Mouse (Mus musculus) testis, postnatal 14 days (tissue): ENCODE measurements at regions not wholly inside any gene's neighbourhood (a gene's known extent, or its start where the extent isn't known, plus 50 kb on each side); places are given as distances from the start of the nearest gene placed in this dataset.

Experiments used
- DNase-seq: peaks from one replicate; pipeline ENCODE4 v3.0.0; 2021; ENCODE audit warnings: low spot score

- no peak for DNase-seq
Observed at GRCm38 (mm10) chr14:58967975-58968374, 174.7 kb downstream of the 1700129C05Rik start.

GRCm38 (mm10) chr14:58967163-58967562, 175.5 kb downstream of the 1700129C05Rik start:
- DNase-seq = no peak

- DNase-seq = no peak
Observed at GRCm38 (mm10) chr14:58944958-58945357, 197.7 kb downstream of the 1700129C05Rik start.

- no peak for DNase-seq
Observed at GRCm38 (mm10) chr14:58943267-58943765, 199.4 kb downstream of the 1700129C05Rik start.

- no peak for DNase-seq
Observed at GRCm38 (mm10) chr14:58939086-58939485, 203.6 kb downstream of the 1700129C05Rik start.

- no peak for DNase-seq
Observed at GRCm38 (mm10) chr14:58938601-58938970, 204.1 kb downstream of the 1700129C05Rik start.

- peak; percentile 6 for DNase-seq
Observed at GRCm38 (mm10) chr14:58937791-58938600, 204.7 kb downstream of the 1700129C05Rik start.

- no peak for DNase-seq
Observed at GRCm38 (mm10) chr14:58937331-58937730, 205.4 kb downstream of the 1700129C05Rik start.

- no peak for DNase-seq
Observed at GRCm38 (mm10) chr14:58936131-58936530, 206.6 kb downstream of the 1700129C05Rik start.

GRCm38 (mm10) chr14:58917853-58918252, 224.8 kb downstream of the 1700129C05Rik start:
- DNase-seq = no peak

- no peak for DNase-seq
Observed at GRCm38 (mm10) chr14:58917228-58917627, 225.5 kb downstream of the 1700129C05Rik start.

GRCm38 (mm10) chr14:58914937-58915336, 227.8 kb downstream of the 1700129C05Rik start:
- DNase-seq = no peak

- DNase-seq = no peak
Observed at GRCm38 (mm10) chr14:58910846-58911245, 231.8 kb downstream of the 1700129C05Rik start.

GRCm38 (mm10) chr14:58907932-58908331, 234.8 kb downstream of the 1700129C05Rik start:
- no peak for DNase-seq

- DNase-seq = no peak
Observed at GRCm38 (mm10) chr14:58907359-58907758, 235.3 kb downstream of the 1700129C05Rik start.

GRCm38 (mm10) chr14:58906631-58907030, 236.1 kb downstream of the 1700129C05Rik start:
- no peak for DNase-seq

GRCm38 (mm10) chr14:58868176-58868949, 274.3 kb downstream of the 1700129C05Rik start:
- no peak for DNase-seq

- DNase-seq = no peak
Observed at GRCm38 (mm10) chr14:58867396-58868107, 275.1 kb downstream of the 1700129C05Rik start.

GRCm38 (mm10) chr14:58854871-58855270, 287.8 kb downstream of the 1700129C05Rik start:
- DNase-seq = no peak

- DNase-seq = no peak
Observed at GRCm38 (mm10) chr14:58844565-58844964, 298.1 kb downstream of the 1700129C05Rik start.

GRCm38 (mm10) chr14:58842196-58842886, 300.4 kb downstream of the 1700129C05Rik start:
- DNase-seq = no peak

GRCm38 (mm10) chr14:58822938-58823337, 319.8 kb downstream of the 1700129C05Rik start:
- DNase-seq = no peak
